Mouse (Mus musculus) neural tube, embryonic 14.5 days (tissue): Measurements from ENCODE around the gene Dlk2. TPM values are rescaled to one million over a fixed set of nuclear protein-coding genes. Genes with fewer than 3 reads are reported as not detected.

ENCODE experiments used
- ATAC-seq: fragments of 200-750 bp; cut with Nextera tagmentation; 2 replicates; pipeline ENCODE4 v1.8.0; 2017; ENCODE audit warnings: low read depth, mild to moderate bottlenecking, moderate TSS enrichment, moderate library complexity
- H3K27ac ChIP-seq: fragments of 300-500 bp; sonication (generic); 2 replicates; pipeline ENCODE4 v1.5.1; 2014; ENCODE audit warnings: low read depth, mild to moderate bottlenecking, control low read depth, low read length, moderate library complexity, mixed read lengths
- H3K27me3 ChIP-seq: fragments of 300-500 bp; sonication (generic); 2 replicates; pipeline ENCODE4 v1.6.1; 2014; ENCODE audit warnings: low read length; ENCODE audit not compliant: control insufficient read depth, insufficient read depth
- H3K36me3 ChIP-seq: fragments of 300-500 bp; sonication (generic); 2 replicates; pipeline ENCODE4 v1.6.1; 2014; ENCODE audit warnings: low read length, mixed read lengths; ENCODE audit not compliant: control insufficient read depth, insufficient read depth
- H3K4me1 ChIP-seq: fragments of 300-500 bp; sonication (generic); 2 replicates; pipeline ENCODE4 v1.6.1; 2014; ENCODE audit warnings: low read length; ENCODE audit not compliant: control insufficient read depth, insufficient read depth
- H3K4me2 ChIP-seq: fragments of 300-500 bp; sonication (generic); 2 replicates; pipeline ENCODE4 v1.6.1; 2014; ENCODE audit warnings: mild to moderate bottlenecking, low read depth, low read length, control low read depth
- H3K4me3 ChIP-seq: fragments of 300-500 bp; sonication (generic); 2 replicates; pipeline ENCODE4 v1.5.1; 2014; ENCODE audit warnings: low read depth, low read length, control low read depth, mixed read lengths
- H3K9ac ChIP-seq: fragments of 300-500 bp; sonication (generic); replicated peaks from 2 replicates; pipeline ENCODE4 v1.6.1; 2014; ENCODE audit warnings: low read depth, mild to moderate bottlenecking, control low read depth, low read length, mixed read lengths
- H3K9me3 ChIP-seq: fragments of 300-500 bp; sonication (generic); 2 replicates; pipeline ENCODE4 v1.6.1; 2016; ENCODE audit warnings: low read length; ENCODE audit not compliant: control insufficient read depth
- WGBS: fragments of 180-500 bp; shearing (Covaris S2); extraction: QIAGEN DNeasy Blood & Tissue Kit; methylation state at CpG from one replicate; pipeline ENCODE4 v1.1.7; 2014; 5-methylcytosine and 5-hydroxymethylcytosine counted together
- polyA plus RNA-seq: library from polyadenylated mRNA; unstranded; fragments of >200 nt; fragmentation: Nextera tagmentation; extraction: Ambion mirVana; gene quantifications from 2 replicates; pipeline ENCODE4 v1.2.1, GENCODE M21; 2014

Dlk2 gene
- polyA plus RNA-seq, 1 experiment from 2014 or later: 18.8 TPM

DNA sequence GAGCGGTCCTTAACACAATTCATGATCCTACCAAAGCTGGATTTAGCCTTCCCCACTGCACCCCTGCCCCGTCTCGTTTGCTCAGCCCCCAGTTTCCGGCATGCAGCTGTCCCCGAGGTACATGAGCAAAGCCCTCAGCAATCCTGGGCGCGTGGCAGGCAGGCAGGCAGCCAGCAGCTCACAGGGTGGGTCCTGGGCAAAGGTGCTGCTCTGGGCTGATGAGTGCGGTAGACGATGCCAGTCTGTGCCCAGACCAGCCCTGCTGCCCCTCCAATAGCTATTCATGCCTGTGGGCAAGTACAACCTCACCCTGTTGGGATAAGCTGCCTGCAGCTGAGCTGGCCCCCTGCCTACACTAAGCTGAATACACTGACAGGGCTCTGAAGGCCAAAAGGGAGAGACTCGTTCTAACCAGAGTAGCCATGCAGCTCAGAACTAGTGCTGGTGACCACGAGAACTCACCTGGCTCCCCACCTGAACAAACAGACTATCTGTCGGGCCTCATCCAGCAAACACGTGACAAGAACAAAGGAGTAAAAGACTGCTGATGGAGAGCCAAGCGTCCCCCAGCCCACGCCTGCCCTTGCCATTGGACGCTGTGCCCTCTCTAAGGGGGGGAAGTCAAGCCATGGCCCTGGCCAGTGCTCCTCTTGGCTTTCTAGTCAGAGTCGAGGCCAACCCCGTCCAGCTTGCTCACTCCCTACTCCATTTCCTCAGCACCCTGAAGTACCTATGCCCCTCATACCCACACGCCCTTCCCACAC, 27.3 kb upstream of the Dlk2 start:
- 90% methylated on average over 18 of the region's 19 CpGs for WGBS
- H3K27me3 ChIP-seq: no peaks in the 10 kb centered on the region
- no peak overlapping the region for H3K9ac ChIP-seq

GRCm38 (mm10) chr17:46272058-46272457, 25.2 kb upstream of the Dlk2 start:
- H3K4me2 ChIP-seq: no peak overlapping the region
- WGBS: 80% methylated on average over 2 of the region's 2 CpGs
- ATAC-seq: no peak
- no peaks in the 10 kb centered on the region for H3K9me3 ChIP-seq
- H3K36me3 ChIP-seq: peaks cover 17% of the 10 kb centered on the region; the same call in 1 of the 2 replicates
- no peak overlapping the region for H3K9ac ChIP-seq
- H3K27ac ChIP-seq: no peak overlapping the region
- H3K4me1 ChIP-seq: no peaks in the 10 kb centered on the region
- no peaks in the 10 kb centered on the region for H3K27me3 ChIP-seq
- no peak overlapping the region for H3K4me3 ChIP-seq

More for the DNA sequence above, 27.3 kb upstream of the Dlk2 start:
- no peak overlapping the region for H3K27ac ChIP-seq
- peaks cover 18% of the 10 kb centered on the region; the same call in 1 of the 2 replicates for H3K36me3 ChIP-seq
- no peaks in the 10 kb centered on the region for H3K9me3 ChIP-seq
- H3K4me2 ChIP-seq: no peak overlapping the region
- ATAC-seq: no peak
- no peak overlapping the region for H3K4me3 ChIP-seq
- no peaks in the 10 kb centered on the region for H3K4me1 ChIP-seq

- Histone ChIP-seq H3K27ac (no peak overlapping the region), H3K9me3 (no peaks in the 10 kb centered on the region), H3K36me3 (peaks cover 13% of the 10 kb centered on the region; the same call in 1 of the 2 replicates), H3K9ac (no peak overlapping the region), H3K27me3 (no peaks in the 10 kb centered on the region), H3K4me1 (no peaks in the 10 kb centered on the region), H3K4me2 (no peak overlapping the region), H3K4me3 (no peak overlapping the region)
- WGBS: 90% methylated on average over 5 of the region's 5 CpGs
- no peak for ATAC-seq
Measured at GRCm38 (mm10) chr17:46272675-46273074, 24.5 kb upstream of the Dlk2 start.

DNA sequence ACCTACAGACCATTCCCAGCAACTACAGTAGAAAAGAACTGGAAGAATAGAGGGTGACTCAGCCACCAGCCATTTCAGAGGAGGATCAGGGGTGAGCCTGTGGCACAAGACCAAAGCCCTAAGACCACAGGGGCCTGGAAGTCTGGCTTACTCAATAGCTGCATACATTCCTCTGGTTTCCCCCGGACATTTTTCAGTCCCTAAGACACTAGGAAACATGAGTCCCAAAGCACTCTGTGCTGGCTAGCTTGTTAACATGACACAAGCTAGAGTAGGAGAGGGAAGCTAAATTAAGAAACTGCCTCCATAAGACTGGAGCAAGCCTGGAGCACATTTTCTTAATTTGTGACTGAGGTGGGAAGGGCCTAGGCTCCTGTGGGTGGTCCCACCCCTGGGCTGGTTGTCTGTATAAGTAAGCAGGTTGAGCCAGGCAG, 23.4 kb upstream of the Dlk2 start:
- no peaks in the 10 kb centered on the region for H3K9me3 ChIP-seq
- H3K4me3 ChIP-seq: no peak overlapping the region
- no peaks in the 10 kb centered on the region for H3K4me1 ChIP-seq
- H3K36me3 ChIP-seq: peaks cover 13% of the 10 kb centered on the region; the same call in 1 of the 2 replicates
- WGBS: 68% methylated on average over 1 of the region's 1 CpGs
- no peak for ATAC-seq
- H3K27me3 ChIP-seq: no peaks in the 10 kb centered on the region
- no peak overlapping the region for H3K9ac ChIP-seq
- no peak overlapping the region for H3K4me2 ChIP-seq
- H3K27ac ChIP-seq: no peak overlapping the region

- Histone ChIP-seq H3K9me3 (no peaks in the 10 kb centered on the region), H3K4me2 (no peak overlapping the region), H3K4me3 (no peak overlapping the region), H3K36me3 (peaks cover 13% of the 10 kb centered on the region; the same call in 1 of the 2 replicates), H3K9ac (no peak overlapping the region), H3K27me3 (no peaks in the 10 kb centered on the region), H3K4me1 (no peaks in the 10 kb centered on the region), H3K27ac (no peak overlapping the region)
- 86% methylated on average over 6 of the region's 6 CpGs for WGBS
- no peak for ATAC-seq
Measured at GRCm38 (mm10) chr17:46274465-46274864, 22.8 kb upstream of the Dlk2 start.

GRCm38 (mm10) chr17:46275034-46275433, 22.2 kb upstream of the Dlk2 start:
- no peak for ATAC-seq
- Histone ChIP-seq H3K27me3 (no peaks in the 10 kb centered on the region), H3K9me3 (no peaks in the 10 kb centered on the region), H3K36me3 (peaks cover 9% of the 10 kb centered on the region; the same call in 1 of the 2 replicates), H3K4me2 (no peak overlapping the region), H3K27ac (no peak overlapping the region), H3K4me1 (no peaks in the 10 kb centered on the region), H3K9ac (no peak overlapping the region), H3K4me3 (no peak overlapping the region)
- whole genome bisulfite sequencing: 90% methylated on average over 6 of the region's 6 CpGs

- no peak overlapping the region for H3K4me3 ChIP-seq
- no peak overlapping the region for H3K27ac ChIP-seq
- WGBS: 91% methylated on average over 10 of the region's 10 CpGs
- no peak overlapping the region for H3K9ac ChIP-seq
- ATAC-seq: no peak
- H3K36me3 ChIP-seq: peaks cover 8% of the 10 kb centered on the region; the same call in 1 of the 2 replicates
- H3K4me1 ChIP-seq: no peaks in the 10 kb centered on the region
- H3K27me3 ChIP-seq: no peaks in the 10 kb centered on the region
- H3K4me2 ChIP-seq: no peak overlapping the region
- no peaks in the 10 kb centered on the region for H3K9me3 ChIP-seq
Measured at GRCm38 (mm10) chr17:46275506-46275905, 21.7 kb upstream of the Dlk2 start.

- no peak overlapping the region for H3K4me3 ChIP-seq
- H3K36me3 ChIP-seq: no peaks in the 10 kb centered on the region
- H3K27me3 ChIP-seq: no peaks in the 10 kb centered on the region
- 84% methylated on average over 4 of the region's 4 CpGs for WGBS
- ATAC-seq: no peak
- H3K9me3 ChIP-seq: no peaks in the 10 kb centered on the region
- H3K9ac ChIP-seq: no peak overlapping the region
- H3K4me1 ChIP-seq: peaks cover 4% of the 10 kb centered on the region; the same call in 1 of the 2 replicates
- H3K4me2 ChIP-seq: no peak overlapping the region
- no peak overlapping the region for H3K27ac ChIP-seq
Measured at GRCm38 (mm10) chr17:46277586-46277985, 19.6 kb upstream of the Dlk2 start.

DNA sequence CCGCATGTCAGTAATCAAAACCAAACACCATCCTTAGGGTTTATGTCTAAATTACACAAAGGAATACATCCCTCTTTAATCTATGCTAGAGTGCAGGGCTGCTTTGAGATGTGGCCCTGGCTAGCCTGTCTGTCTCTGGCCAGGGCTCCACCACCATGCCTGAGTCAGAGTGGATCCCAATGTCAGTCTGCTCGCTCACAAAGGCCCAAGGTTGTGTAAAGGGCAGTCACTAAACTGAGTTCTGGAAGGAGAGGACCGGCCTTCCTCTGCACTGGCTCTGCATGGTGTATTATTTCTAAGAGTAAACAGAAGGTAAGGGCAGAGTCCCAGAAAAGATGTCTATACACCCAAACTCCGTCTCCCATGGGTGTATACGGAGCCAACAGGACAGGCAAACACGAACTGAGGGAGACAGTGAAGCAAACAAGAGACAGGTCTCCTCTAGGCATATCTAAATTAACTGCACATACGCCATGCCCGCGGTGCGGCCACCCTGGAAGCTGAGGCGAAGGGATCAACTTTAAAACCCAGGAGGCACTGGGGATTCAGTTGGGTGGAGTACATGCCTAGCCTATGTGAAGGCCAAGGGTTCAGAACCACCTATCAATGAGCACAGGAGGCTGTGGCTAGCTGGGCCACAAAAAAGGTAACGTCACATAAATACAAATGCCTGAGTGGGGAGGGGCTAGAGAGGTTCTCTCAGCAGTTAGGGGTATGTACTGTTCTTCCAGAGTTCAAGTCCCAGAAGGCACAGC, 19.0 kb upstream of the Dlk2 start:
- no peaks in the 10 kb centered on the region for H3K36me3 ChIP-seq
- H3K27me3 ChIP-seq: no peaks in the 10 kb centered on the region
- no peak overlapping the region for H3K27ac ChIP-seq
- H3K4me3 ChIP-seq: no peak overlapping the region
- no peak for ATAC-seq
- H3K4me2 ChIP-seq: no peak overlapping the region
- 95% methylated on average over 12 of the region's 12 CpGs for WGBS
- H3K9ac ChIP-seq: no peak overlapping the region
- H3K4me1 ChIP-seq: peaks cover 4% of the 10 kb centered on the region; the same call in 1 of the 2 replicates
- no peaks in the 10 kb centered on the region for H3K9me3 ChIP-seq
